Mouse (Mus musculus) midbrain, postnatal 0 days (tissue): ENCODE results near the gene Mrps7. TPM values are rescaled to one million over a fixed set of nuclear protein-coding genes. Genes with fewer than 3 reads are reported as not detected.
A peak's percentile ranks its signal among the peaks of the same experiment; 100 is the strongest.

ENCODE experiments used
- ATAC-seq: fragments of 200-750 bp; cut with Nextera tagmentation; 2 replicates; pipeline ENCODE4 v1.8.0; 2017; ENCODE audit warnings: moderate number of reproducible peaks, mild to moderate bottlenecking, moderate TSS enrichment, moderate library complexity; ENCODE audit not compliant: low FRiP score
- DNase-seq: peaks from one replicate; pipeline ENCODE4 v3.0.0-alpha.2; 2015; ENCODE audit warnings: low spot score
- H3K27ac ChIP-seq: fragments of 300-500 bp; sonication (generic); 2 replicates; pipeline ENCODE4 v1.5.1; 2014; ENCODE audit warnings: low read depth, mild to moderate bottlenecking, low read length, mixed read lengths
- H3K27me3 ChIP-seq: fragments of 300-500 bp; sonication (generic); 2 replicates; pipeline ENCODE4 v1.6.1; 2014; ENCODE audit warnings: low read length, control low read depth, mixed read lengths; ENCODE audit not compliant: insufficient read depth
- H3K36me3 ChIP-seq: fragments of 300-500 bp; sonication (generic); 2 replicates; pipeline ENCODE4 v1.6.1; 2014; ENCODE audit warnings: low read length, control low read depth, mixed read lengths; ENCODE audit not compliant: insufficient read depth
- H3K4me1 ChIP-seq: fragments of 300-500 bp; sonication (generic); 2 replicates; pipeline ENCODE4 v1.6.1; 2014; ENCODE audit warnings: mild to moderate bottlenecking, control low read depth, antibody characterized with exemption, low read length, mixed read lengths; ENCODE audit not compliant: insufficient read depth
- H3K4me2 ChIP-seq: fragments of 300-500 bp; sonication (generic); 2 replicates; pipeline ENCODE4 v1.6.1; 2014; ENCODE audit warnings: low read depth, mild to moderate bottlenecking, low read length, mixed read lengths; ENCODE audit not compliant: poor library complexity, severe bottlenecking
- H3K4me3 ChIP-seq: fragments of 300-500 bp; sonication (generic); 2 replicates; pipeline ENCODE4 v1.5.1; 2014; ENCODE audit warnings: low read depth, mild to moderate bottlenecking, low read length, moderate library complexity
- H3K9ac ChIP-seq: fragments of 300-500 bp; sonication (generic); replicated peaks from 2 replicates; pipeline ENCODE4 v1.6.1; 2014; ENCODE audit warnings: mild to moderate bottlenecking, low read length, moderate library complexity, mixed read lengths; ENCODE audit not compliant: poor library complexity, severe bottlenecking
- H3K9me3 ChIP-seq: fragments of 300-500 bp; sonication (generic); 2 replicates; pipeline ENCODE4 v1.6.1; 2016; ENCODE audit warnings: low read length, control low read depth
- CTCF ChIP-seq: IDR thresholded peaks from 2 replicates; pipeline ENCODE4 v1.5.1; 2016; ENCODE audit warnings: antibody characterized with exemption, mild to moderate bottlenecking
- WGBS: fragments of 180-500 bp; shearing (Covaris S2); extraction: QIAGEN DNeasy Blood & Tissue Kit; methylation state at CpG from one replicate; pipeline ENCODE4 v1.1.7; 2014; 5-methylcytosine and 5-hydroxymethylcytosine counted together
- polyA plus RNA-seq: library from polyadenylated mRNA; unstranded; fragments of >200 nt; fragmentation: Nextera tagmentation; extraction: Ambion mirVana; gene quantifications from 2 replicates; pipeline ENCODE4 v1.2.1, GENCODE M21; 2015
- total RNA-seq: library from RNA; depleted of rRNA; stranded (reverse); fragments of >200 nt; gene quantifications from 2 replicates; pipeline ENCODE4 v1.2.3, GENCODE M21; 2014

Gene Mrps7
- total and polyA plus RNA-seq, 2 experiments from 2014 or later: 39.6 to 81.8 TPM

GRCm38 (mm10) chr11:115612059-115612409, 8.3 kb downstream of the Mrps7 start:
- Histone ChIP-seq H3K27me3 (no peaks in the 10 kb centered on the region), H3K9me3 (no peaks in the 10 kb centered on the region), H3K9ac (peak overlapping the region; percentile 83), H3K4me1 (no peaks in the 10 kb centered on the region), H3K4me2 (peak overlapping the region; percentile 89), H3K27ac (peak overlapping the region; percentile 71), H3K4me3 (peak overlapping the region; percentile 71), H3K36me3 (peaks cover 24% of the 10 kb centered on the region)
- under 1% methylated on average over 13 of the region's 13 CpGs for WGBS
- ATAC-seq: peak; percentile 34; the same call in 1 of the 2 replicates
- TF ChIP-seq CTCF: peak; percentile 16; the same call in 1 of the 2 replicates
- peak; percentile 60 for DNase-seq

- H3K27me3 ChIP-seq: no peaks in the 10 kb centered on the region
- WGBS: under 1% methylated on average over 51 of the region's 80 CpGs
- DNase-seq (peak; percentile 70), ATAC-seq (peak; percentile 83)
- H3K4me1 ChIP-seq: no peaks in the 10 kb centered on the region
- peak within 1 kb of the TSS; percentile 83 for H3K9ac ChIP-seq
- H3K36me3 ChIP-seq: peaks cover 23% of the 10 kb centered on the region
- H3K27ac ChIP-seq: peak within 1 kb of the TSS; percentile 71
- H3K4me3 ChIP-seq: peak within 1 kb of the TSS; percentile 71
- peak within 1 kb of the TSS; percentile 89 for H3K4me2 ChIP-seq
- peak; percentile 59 for TF ChIP-seq CTCF
- H3K9me3 ChIP-seq: no peaks in the 10 kb centered on the region
These were observed 8.8 kb downstream of the Mrps7 start, which contains the start of gene Mif4gd for GRCm38 (mm10) chr11:115612410-115613137. TSS of gene Mif4gd (minus strand) at chr11:115612969.

GRCm38 (mm10) chr11:115613138-115613945, 9.6 kb downstream of the Mrps7 start:
- no peak for TF ChIP-seq CTCF
- ATAC-seq (no peak), DNase-seq (no peak)
- Histone ChIP-seq H3K4me1 (no peaks in the 10 kb centered on the region), H3K36me3 (peaks cover 21% of the 10 kb centered on the region), H3K27ac (no peak overlapping the region), H3K9me3 (no peaks in the 10 kb centered on the region), H3K4me3 (peak overlapping the region; percentile 71), H3K4me2 (peak overlapping the region; percentile 89), H3K27me3 (no peaks in the 10 kb centered on the region), H3K9ac (peak overlapping the region; percentile 83)
- WGBS: 1% methylated on average over 16 of the region's 16 CpGs

GRCm38 (mm10) chr11:115614346-115615107, 10.8 kb downstream of the Mrps7 start:
- DNase-seq (no peak), ATAC-seq (no peak)
- Histone ChIP-seq H3K27ac (no peak overlapping the region), H3K4me2 (no peak overlapping the region), H3K9ac (no peak overlapping the region), H3K4me1 (no peaks in the 10 kb centered on the region), H3K9me3 (no peaks in the 10 kb centered on the region), H3K4me3 (no peak overlapping the region), H3K27me3 (no peaks in the 10 kb centered on the region), H3K36me3 (peaks cover 19% of the 10 kb centered on the region; the same call in 1 of the 2 replicates)
- 75% methylated on average over 10 of the region's 10 CpGs for WGBS
- TF ChIP-seq CTCF: no peak

GRCm38 (mm10) chr11:115615108-115615825, 11.5 kb downstream of the Mrps7 start:
- Histone ChIP-seq H3K27ac (no peak overlapping the region), H3K27me3 (no peaks in the 10 kb centered on the region), H3K4me1 (no peaks in the 10 kb centered on the region), H3K9ac (no peak overlapping the region), H3K9me3 (no peaks in the 10 kb centered on the region), H3K36me3 (peaks cover 21% of the 10 kb centered on the region), H3K4me2 (no peak overlapping the region), H3K4me3 (no peak overlapping the region)
- DNase-seq (no peak), ATAC-seq (no peak)
- WGBS: 88% methylated on average over 15 of the region's 15 CpGs
- TF ChIP-seq CTCF: no peak
